Mouse (Mus musculus): ENCODE data around the gene Rasgrp2.

Gene Rasgrp2

DNA sequence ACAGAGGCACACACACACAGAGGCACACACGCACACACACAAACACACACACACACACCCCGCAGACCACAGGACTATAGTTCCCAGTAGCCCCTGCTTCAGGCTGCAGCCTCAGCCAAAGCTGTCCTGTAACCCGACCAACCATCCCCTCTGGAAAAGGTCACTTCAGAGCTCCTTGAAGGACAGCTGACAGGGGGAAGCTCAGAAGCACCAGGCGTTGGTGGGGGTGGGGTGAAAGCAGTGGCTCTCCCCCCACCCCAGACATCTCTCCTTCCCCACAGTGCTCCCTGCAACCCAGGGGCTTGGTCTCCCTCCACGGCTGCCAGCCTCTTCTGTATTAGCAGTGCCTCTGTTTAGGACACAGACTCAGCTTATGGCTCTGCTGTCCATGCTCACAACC lies 15.7 kb upstream of the Rasgrp2 start:
- no peak for DNase-seq

DNA sequence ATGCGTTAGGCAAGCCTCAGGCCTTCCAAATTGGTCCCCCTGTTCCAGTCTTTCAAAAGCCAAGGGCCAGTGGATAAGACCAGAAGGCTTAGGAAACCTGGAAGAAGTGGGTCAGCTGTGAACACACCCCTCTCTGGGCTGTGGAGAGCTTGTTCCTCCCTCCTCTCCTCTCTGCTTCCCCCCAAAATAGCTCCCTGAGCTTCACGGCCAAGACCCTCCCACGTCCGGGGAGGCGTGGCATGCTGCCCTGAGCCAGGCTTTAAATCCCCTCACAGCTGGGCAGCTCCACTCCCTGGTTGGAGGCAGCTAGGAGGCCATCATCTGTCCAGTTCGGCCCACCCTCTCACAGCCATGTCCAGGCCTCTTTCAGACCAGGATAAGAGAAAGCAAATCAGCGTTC lies 15.0 kb upstream of the Rasgrp2 start, which contains the start of gene Pygm:
TSS of gene Pygm (plus strand) at position 272 of the 400 bp plus-strand sequence.
- peak in 1 of 2 experiments; percentile 46 for DNase-seq

DNA sequence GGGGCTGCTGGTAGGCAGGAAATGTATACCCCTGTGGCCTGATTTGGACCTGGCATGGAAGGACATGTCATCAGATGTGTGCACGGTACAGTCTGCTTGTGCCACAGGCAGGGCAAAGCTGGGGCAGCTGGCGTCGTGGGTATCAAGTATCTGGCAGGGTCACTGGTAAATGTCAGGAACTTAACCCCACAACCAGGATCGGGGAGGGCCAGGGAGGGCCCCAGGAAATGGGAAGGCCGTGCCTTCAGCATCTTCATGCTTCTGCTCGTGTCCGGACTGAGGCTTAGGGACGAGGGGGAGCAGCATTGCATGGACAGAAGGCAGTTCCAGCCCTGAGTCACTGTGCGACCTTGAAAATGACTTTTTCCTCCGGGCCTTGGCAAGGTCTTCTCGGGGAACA lies 14.2 kb upstream of the Rasgrp2 start:
- no peak for DNase-seq

DNA sequence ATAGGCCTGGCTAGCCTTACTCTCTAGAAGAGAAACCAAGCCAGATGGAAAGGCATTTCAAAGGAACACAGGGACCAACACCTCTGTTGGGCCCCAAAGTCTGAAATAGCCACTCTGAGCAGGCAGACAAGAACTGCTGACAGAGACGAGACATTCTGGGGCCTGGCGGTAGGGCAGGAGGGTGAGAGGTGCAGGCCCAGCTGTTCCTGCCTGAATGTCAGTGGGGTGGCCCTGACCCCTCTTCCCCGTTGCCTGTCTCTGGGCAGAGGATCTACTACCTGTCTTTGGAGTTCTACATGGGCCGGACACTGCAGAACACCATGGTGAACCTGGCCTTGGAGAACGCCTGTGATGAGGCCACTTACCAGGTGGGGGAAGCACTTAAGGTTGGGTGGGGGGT lies 13.7 kb upstream of the Rasgrp2 start:
- DNase-seq, result no peak

DNA sequence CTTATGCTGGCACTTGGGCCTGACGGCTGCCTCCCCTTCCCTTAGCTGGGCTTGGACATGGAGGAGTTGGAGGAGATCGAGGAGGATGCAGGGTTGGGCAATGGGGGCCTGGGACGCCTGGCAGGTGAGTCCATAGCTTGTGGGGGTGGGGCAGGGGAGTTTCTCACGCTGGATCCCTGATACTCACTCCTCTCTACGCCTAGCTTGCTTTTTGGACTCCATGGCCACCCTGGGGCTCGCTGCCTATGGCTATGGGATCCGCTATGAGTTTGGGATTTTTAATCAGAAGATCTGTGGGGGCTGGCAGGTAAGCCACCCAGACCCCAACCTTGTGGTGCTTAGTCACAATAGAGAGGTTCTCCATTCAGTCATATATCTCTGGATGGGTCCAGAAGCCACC lies 13.3 kb upstream of the Rasgrp2 start:
- DNase-seq, result no peak

DNA sequence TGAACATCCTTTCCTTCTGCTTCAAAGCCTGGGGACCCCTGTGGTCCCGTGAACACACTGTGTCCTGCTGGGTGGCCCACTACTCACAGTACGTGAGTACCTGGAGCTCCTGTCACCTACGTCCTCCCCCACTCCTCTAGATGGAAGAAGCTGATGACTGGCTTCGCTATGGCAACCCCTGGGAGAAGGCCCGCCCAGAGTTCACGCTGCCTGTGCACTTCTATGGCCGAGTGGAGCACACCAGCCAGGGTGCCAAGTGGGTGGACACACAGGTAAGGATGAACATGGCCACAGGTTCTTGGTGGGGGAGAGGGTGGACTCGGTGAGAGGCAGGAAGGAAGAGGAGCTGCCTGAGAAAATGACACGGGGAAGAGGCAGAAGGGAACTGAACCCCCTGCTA lies 12.9 kb upstream of the Rasgrp2 start:
- no peak for DNase-seq

DNA sequence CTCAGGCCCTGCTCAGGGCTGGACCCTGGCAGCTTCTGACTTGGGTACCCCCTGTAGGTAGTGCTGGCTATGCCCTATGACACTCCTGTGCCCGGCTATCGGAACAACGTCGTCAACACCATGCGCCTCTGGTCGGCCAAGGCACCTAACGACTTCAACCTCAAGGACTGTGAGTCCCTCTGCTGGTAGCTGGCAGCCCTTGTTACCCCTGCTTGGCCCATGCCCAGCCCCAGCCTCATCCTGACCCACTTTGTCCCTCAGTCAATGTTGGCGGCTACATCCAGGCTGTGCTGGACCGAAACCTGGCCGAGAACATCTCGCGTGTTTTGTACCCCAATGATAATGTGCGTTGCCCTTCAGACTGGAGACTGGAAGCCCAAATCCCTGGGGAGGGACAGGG lies 11.1 kb upstream of the Rasgrp2 start:
- DNase-seq, result no peak

DNA sequence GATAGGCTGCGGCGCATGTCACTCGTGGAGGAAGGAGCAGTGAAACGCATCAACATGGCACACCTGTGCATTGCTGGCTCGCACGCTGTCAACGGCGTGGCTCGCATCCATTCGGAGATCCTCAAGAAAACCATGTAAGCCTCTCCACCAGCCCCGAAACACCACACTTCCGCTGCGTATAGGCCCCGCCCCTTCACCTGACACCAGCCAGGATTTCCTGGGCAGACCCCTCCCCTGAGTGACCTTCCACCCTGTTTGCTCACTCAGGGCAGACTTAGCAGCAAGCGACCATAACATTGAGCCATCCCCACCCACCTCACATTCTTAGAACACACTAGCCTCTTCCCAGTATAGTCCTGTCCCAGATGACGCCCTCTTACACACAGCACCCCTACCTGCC lies 9.3 kb upstream of the Rasgrp2 start:
- peak; percentile 65 to 80 for DNase-seq

DNA sequence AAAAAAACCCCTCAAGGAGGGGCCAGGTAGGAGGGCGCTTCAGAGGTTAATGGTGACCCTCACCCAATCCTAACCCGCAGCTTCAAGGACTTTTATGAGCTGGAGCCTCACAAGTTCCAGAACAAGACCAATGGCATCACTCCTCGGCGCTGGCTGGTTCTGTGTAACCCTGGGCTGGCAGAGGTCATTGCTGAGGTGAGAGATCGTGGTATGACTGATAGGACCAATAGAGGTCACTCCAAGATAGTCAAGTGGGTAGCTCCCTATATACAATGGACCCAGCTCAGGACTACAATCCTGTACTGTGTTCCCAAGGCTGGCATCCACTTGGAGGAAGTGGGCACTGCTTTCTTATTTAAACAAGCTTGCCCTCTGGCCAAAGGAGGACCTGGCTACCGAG lies 8.9 kb upstream of the Rasgrp2 start:
- no peak for DNase-seq

DNA sequence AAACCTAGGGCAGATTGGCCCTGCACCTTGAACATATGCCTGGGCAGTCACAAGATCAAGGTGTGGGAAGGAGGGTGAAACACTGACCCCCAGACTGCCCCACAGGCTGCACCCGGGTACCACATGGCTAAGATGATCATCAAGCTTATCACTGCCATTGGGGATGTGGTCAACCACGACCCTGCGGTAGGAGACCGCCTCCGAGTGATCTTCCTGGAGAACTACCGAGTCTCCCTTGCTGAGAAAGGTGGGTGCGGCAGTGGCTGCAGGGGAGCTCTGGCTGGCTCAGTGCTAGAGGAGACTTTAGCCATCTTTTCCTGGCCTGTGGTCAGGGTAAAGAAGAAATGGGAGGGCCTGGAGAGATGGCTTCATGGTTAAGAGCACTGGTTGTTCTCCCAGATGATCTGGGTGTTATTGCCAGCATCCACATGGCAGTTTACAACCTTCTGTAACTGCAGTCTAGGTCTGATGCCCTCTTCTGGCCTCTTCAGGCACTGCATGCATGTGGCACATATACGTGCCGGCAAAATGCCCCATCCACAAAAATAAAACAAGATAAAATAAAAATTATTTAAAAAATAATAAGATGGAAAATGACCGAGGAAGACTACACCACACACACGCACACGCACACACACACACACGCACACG lies 6.3 kb upstream of the Rasgrp2 start:
- DNase-seq, result peak in 1 of 2 experiments; percentile 35

DNA sequence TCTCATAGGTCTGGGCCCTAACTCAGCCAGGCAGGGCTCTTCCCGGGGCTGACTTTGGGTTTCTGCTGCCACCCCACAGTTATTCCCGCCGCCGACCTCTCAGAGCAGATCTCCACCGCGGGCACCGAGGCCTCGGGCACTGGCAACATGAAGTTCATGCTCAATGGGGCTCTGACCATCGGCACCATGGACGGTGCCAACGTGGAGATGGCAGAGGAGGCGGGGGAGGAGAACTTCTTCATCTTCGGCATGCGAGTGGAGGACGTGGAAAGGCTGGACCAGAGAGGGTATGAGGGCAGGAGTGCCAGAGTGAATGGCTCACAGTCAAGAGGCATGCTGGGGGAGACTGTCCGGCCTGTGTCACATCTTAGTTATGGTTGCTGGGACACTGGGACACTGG lies 5.5 kb upstream of the Rasgrp2 start:
- no peak for DNase-seq

DNA sequence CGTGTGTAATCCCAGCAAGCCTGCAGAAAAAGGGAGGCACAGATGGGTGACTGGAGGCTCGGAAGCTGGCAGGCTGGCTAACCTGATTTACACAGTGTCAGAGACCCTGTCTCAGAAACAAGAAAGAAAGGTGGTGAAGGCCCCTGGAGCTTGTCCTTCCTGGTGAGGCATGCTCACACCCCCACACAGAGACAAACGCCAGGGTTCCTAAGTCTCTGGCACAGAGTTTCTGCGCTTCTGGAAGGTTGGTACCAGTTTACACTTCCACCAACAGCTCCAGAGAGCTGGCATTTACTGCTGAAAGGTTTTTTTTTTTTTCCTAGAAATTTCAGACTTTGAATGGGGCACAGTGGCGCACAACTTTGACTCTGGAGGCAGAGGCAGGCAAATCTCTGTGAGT lies 2.9 kb upstream of the Rasgrp2 start:
- no peak for DNase-seq

DNA sequence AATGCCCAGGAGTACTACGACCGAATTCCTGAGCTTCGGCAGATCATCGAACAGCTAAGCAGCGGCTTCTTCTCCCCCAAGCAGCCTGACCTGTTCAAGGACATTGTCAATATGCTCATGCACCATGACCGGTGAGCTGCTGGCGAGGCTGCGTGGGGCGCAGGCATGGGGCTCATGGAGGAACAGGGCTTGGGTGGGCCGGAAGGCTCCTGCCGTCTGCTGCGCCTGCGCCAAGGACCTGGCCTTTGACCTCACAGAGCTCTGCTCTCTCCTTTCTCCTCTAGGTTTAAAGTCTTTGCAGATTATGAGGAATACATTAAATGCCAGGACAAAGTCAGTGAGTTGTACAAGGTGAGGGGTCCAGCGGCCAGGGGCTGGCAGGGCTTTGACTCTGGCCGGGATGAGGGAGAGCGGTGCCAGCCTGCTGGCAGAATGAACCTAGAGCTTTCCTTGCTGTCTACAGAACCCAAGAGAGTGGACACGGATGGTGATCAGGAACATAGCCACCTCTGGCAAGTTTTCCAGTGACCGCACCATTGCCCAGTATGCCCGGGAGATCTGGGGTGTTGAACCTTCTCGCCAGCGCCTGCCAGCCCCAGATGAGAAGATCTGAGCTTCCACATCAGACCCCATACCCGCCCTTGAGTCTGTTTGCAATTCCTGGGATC lies 1.4 kb upstream of the Rasgrp2 start:
- peak in 1 of 2 experiments; percentile 55 for DNase-seq

DNA sequence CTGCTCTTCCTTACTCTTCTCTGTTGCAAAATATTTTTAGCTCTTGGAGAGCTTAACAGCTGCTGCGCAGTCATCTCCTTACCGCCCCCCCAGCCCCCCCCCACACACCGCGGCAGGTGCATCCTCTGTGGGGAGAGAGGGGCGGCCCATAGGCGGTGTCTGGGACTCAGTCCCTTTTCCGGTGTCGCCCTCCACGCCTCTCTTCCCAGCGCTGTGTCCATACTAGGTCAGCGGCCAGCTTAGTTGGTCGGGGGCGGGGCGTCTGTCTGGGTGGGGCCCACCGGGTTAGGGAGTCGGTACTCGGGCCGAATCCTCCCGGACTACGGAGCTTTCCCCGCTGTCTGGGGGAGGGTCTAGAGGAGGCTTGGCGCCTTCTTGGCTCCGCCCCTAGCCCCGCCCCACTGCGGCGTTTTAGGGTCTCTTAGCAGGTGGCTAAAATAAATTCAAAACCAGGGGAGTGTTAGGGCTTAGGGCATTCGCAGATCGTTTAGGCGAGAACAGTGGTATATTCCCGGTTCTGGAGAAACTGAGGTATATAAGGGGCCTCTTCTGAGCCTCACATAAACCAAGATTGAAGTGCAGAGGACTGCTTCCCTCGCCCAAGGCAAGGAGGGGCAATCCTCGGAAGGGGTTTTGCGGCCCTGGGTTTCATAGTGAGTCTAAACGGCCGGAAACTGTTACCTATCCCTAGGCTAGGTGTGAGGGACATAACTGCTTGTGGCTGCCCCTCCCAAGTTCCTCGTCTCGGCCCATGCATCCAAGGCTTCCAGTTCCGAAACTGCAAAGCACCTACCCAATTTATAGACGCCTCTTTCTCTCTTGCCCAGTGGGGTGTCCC lies 474 bp upstream of the Rasgrp2 start:
- peak; percentile 94 to 95 for DNase-seq

DNA sequence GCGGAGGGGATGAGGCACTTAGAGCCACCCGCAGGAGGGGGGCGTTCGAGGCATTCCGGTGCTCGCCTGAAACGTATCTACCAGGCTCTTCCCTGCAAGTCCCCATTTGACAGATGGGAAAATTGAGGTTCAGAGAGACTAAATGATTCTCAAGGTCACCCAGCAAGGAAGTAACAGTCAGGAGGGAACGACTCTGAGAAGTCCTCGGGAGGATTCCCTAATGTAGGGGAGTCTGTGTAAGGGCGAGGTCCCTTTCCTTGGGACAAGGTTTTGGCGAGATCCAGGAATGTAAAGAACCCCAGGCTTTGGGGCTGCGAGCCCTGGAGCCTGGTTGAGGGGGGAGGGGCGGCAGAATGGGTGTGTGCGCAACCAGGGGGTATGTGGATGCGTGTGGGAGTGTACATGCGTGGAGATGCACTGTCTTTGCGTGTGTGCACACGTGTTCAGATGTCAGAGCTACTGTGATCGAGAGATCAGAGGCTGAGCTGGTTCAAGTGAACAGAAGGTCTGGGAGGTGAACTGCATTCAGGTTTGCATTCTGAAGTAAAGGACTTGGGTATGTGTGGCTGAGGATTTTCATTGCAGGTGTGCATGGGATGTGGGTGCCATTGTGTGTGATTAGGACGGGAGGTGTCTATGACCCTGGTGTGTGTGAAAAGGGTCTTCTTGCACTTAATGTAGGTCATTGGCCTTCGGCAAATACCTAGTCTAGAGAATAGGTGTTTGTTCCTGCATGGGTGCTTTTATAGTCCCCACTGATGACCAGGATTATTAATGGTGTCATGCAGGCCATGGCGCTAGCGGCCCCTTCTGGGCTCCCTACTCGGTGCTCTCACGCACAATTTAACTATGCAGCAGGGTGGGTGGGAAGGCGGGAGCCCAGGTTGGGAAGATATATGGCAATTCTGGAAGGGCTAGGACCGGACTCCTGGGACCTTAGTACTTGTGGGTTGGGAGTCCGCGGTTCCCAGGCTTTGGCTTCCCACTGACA lies 1.3 kb downstream of the Rasgrp2 start:
- peak; percentile 66 to 78 for DNase-seq

DNA sequence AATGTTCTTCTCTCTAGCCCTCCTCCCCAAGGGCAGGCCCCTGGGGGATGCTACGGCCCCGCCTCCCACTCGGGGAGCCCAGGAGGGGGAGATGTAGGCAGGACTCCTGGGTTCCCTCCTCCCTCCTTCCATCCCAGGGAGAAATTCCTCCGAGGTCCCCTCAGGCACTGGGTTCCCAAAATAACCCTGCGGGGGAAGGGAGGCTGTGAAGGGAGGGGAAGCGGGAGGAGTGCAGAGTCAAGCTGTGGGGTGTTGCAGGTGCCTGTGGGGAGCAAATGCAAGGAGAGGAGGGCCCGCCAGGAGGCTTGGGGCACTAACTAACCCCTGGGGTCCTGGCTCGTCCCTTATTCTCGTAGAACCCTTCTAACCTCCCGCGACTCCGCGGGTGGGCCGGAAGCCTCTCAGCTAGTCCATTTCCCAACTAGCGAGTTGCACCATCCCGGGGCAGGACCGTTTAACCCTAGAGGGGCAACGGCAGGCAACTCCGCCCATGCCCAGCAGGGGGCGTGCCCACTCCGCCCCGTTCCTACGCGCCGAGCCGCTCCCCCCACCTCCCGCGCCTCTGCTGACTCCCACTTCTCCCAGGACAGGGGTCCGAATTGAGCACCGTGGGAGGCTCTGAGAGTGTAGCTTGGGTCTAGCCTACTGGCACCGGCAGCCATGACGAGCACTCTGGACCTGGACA lies 2.1 kb downstream of the Rasgrp2 start:
- peak; percentile 89 to 92 for DNase-seq

DNA sequence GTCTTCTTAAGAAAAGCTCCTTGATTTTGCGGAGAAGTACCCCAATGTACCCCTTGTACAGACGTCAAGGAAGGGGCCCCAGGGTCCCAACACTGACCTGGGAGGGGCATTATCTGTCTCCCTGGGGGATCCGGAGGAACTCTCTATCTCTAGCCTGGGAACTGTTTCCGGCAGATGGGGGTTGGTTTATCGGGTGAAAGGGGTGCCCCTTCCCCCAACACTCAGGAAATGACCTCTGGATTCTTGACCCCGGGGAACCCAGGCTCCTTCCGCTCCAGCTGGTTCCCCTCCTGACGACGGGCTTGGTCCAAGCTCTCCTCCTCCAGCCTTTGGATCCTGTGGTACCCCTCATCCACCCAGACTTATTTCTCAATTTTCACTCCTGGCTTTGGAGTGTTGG lies 2.8 kb downstream of the Rasgrp2 start:
- DNase-seq, result no peak

DNA sequence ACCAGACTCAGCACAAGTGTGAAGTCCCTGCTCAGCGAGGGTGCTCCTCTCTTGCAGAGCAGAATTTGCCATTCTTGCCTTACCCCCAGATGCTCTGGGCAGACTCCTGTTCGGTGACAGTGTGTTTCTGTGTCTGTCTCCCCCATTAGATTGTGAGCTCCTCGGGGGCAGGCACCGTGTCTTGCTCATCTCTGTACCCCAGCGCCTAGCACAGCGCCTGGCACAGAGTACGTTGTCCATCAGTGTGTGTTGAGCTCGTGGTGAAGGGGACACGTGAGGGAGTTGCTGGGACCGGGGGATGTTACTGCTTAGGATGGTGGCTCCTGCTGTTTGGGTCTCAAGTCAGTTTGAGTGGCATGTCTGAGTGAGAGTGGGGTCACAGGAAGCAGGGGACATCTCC lies 4.7 kb downstream of the Rasgrp2 start:
- no peak for DNase-seq

DNA sequence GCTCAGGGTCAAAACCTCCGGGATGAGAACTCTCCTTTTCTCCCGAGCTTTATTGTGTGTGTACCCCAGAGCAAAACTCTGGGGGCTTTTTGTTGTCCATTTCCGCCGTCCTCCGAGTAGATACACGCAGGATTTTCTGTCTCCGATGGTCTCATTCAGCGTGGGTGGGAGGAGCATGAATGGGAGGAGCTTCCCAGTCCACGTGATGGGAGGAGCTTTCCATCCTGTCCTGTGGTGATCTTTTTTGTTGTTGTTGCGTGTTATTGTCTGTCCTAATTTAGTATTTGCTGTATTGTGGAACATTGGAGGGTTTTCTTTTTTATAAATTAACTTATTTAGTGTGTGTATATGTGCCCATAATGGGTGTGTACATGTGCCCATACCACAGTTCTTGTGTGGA lies 6.3 kb downstream of the Rasgrp2 start:
- DNase-seq, result no peak

DNA sequence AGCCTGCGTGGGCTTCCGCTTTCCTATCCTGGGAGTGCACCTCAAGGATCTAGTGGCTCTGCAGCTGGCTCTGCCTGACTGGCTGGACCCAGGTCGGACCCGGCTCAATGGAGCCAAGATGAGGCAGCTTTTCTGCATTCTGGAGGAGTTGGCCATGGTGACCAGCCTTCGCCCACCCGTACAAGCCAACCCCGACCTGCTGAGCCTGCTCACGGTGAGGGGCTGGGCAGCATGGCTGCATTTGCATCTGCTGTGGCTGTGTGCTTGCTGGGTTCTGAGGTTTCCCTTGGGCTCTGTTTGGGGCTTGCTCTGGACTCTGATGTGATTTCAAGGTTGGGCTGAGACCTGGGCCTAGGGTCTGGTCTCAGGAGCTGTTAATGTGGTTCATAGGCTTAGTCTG lies 8.0 kb downstream of the Rasgrp2 start:
- DNase-seq, result no peak

DNA sequence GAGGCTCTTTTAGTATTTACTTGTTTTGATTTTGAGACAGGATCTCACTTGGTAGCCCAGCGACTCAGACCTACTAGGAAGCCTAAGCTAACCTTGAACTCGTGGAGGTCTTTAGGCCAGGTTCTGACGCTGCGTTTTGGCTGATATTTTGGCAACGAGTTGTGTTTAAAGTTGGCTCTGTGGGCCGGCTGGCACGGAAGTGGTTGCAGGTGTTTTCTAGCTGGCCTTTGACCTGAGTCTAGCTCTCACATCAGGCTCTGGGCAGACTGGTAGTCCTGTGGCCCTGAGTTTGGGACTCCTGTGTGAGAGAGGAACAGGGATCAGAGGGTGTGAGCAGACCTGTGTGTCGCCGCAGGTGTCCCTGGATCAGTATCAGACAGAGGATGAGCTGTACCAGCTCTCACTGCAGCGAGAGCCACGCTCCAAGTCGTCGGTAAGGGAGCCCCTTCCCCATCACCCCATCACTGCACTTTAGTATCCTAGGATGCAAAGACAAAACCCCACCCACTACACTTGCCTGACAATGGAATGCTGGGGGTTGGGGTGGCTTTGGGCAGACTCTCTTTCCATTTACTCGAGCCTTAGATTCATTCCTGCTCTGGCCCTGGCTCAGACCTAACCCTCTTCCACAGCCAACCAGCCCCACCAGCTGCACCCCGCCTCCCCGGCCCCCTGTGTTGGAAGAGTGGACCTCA lies 8.8 kb downstream of the Rasgrp2 start:
- DNase-seq, result no peak

Data from thymus, postnatal 36 days (tissue).